Mouse (Mus musculus): ENCODE results near the gene Rreb1.

DNA sequence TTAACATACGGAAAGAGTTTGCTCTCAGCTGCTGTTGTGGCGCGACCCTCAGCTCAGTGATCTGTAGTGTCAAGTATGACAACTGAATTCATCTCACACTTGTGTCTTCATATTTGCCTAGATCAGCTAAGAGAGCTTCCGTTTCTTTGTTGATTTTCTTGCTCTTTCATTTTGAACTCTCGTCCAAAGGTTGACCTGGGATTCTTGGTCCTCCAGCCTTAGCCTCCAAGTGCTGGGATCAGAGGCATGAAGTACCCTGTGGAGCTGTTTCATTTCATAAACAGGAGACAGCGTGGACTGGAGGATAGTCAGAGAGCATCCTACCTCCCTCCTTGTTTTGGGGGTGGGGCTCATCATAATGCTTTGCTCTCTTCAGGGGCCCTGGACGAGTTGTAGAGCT, 65.0 kb downstream of the Rreb1 start:
- TF ChIP-seq CTCF (IDR thresholded peaks at IDR 0.05; ENCODE audit: low read depth) (no peak), EP300 (IDR thresholded peaks at IDR 0.05; ENCODE audit: low read depth) (no peak)

Measured in heart, postnatal 0 days (tissue).